Mouse (Mus musculus) layer of hippocampus, postnatal 10 days (tissue): Measurements from ENCODE around the gene Ranbp10. TPM values are rescaled to one million over a fixed set of nuclear protein-coding genes. Genes with fewer than 3 reads are reported as not detected.

Experiments used
- DNase-seq, 2 experiments: peaks; one replicate each; pipeline ENCODE4 v3.0.0; 2021; ENCODE audit warnings: low spot score in 2 of 2
- total RNA-seq, 2 experiments: library from RNA; stranded (reverse); gene quantifications; 2 replicates each; pipeline ENCODE4 v1.2.3; 2021

The Ranbp10 gene
- total RNA-seq, 2 experiments from 2014 or later: 23.6 to 25.0 TPM

- peak in 1 of 2 experiments; percentile 8 for DNase-seq
Measured at GRCm38 (mm10) chr8:105793331-105793730, 33.8 kb downstream of the Ranbp10 start.

GRCm38 (mm10) chr8:105789626-105790025, 37.5 kb downstream of the Ranbp10 start:
- DNase-seq: peak in 1 of 2 experiments; percentile 9

GRCm38 (mm10) chr8:105788927-105789326, 38.2 kb downstream of the Ranbp10 start:
- DNase-seq: no peak

GRCm38 (mm10) chr8:105788241-105788640, 38.9 kb downstream of the Ranbp10 start:
- DNase-seq: peak in 1 of 2 experiments; percentile 39

GRCm38 (mm10) chr8:105780298-105780697, 46.9 kb downstream of the Ranbp10 start:
- no peak for DNase-seq

GRCm38 (mm10) chr8:105777833-105778232, 49.3 kb downstream of the Ranbp10 start:
- DNase-seq: no peak

GRCm38 (mm10) chr8:105774498-105774897, 52.7 kb downstream of the Ranbp10 start:
- DNase-seq: no peak

GRCm38 (mm10) chr8:105773441-105773861, 53.7 kb downstream of the Ranbp10 start:
- DNase-seq: no peak

GRCm38 (mm10) chr8:105771398-105772175, 55.6 kb downstream of the Ranbp10 start:
- DNase-seq: no peak

GRCm38 (mm10) chr8:105770609-105771008, 56.5 kb downstream of the Ranbp10 start:
- no peak for DNase-seq

GRCm38 (mm10) chr8:105768485-105769257, 58.5 kb downstream of the Ranbp10 start:
- no peak for DNase-seq

- peak; percentile 98 to 99 for DNase-seq
Measured at GRCm38 (mm10) chr8:105758277-105759108, 68.7 kb downstream of the Ranbp10 start, which contains the start of gene Gfod2. Gene Gfod2 (minus strand): TSS chr8:105758664.

- DNase-seq: no peak
Measured at GRCm38 (mm10) chr8:105757796-105758276, 69.3 kb downstream of the Ranbp10 start.

GRCm38 (mm10) chr8:105754688-105755087, 72.5 kb downstream of the Ranbp10 start:
- no peak for DNase-seq

- DNase-seq: no peak
Measured at GRCm38 (mm10) chr8:105753916-105754315, 73.2 kb downstream of the Ranbp10 start.

GRCm38 (mm10) chr8:105750606-105751005, 76.5 kb downstream of the Ranbp10 start:
- peak; percentile 48 to 64 for DNase-seq

GRCm38 (mm10) chr8:105743301-105743700, 83.8 kb downstream of the Ranbp10 start:
- no peak for DNase-seq

- DNase-seq: no peak
Measured at GRCm38 (mm10) chr8:105739216-105739615, 87.9 kb downstream of the Ranbp10 start.

GRCm38 (mm10) chr8:105732186-105732585, 95.0 kb downstream of the Ranbp10 start:
- no peak for DNase-seq

- DNase-seq: no peak
Measured at GRCm38 (mm10) chr8:105727397-105728124, 99.6 kb downstream of the Ranbp10 start.
